Mouse (Mus musculus): ENCODE measurements around the gene 1700017N19Rik. TPM values are rescaled to one million over a fixed set of nuclear protein-coding genes. Genes with fewer than 3 reads are reported as not detected.
A peak's percentile ranks its signal among the peaks of the same experiment; 100 is the strongest.

The 1700017N19Rik gene
- polyA plus RNA-seq, 1 experiment from 2014 or later, result not detected

- DNase-seq (ENCODE audit: low spot score) (no peak), ATAC-seq (replicated peaks; ENCODE audit: low FRiP score, low TSS enrichment, low read depth) (0 out of 2 replicates have a peak, but pooled peaks have one; percentile 12)
- Histone ChIP-seq H3K27ac (ENCODE audit: low read depth) (no peak overlapping the region), H3K4me3 (ENCODE audit: low read depth, low read length) (peak overlapping the region; percentile 72), H3K4me2 (ENCODE audit: low read length) (peak overlapping the region; percentile 72), H3K4me1 (replicated peaks; ENCODE audit: control insufficient read depth, insufficient read depth, low read length) (no peaks in the 10 kb centered on the region), H3K27me3 (replicated peaks; ENCODE audit: control insufficient read depth, insufficient read depth, low read length) (no peaks in the 10 kb centered on the region), H3K36me3 (ENCODE audit: control insufficient read depth, insufficient read depth, low read length) (no peaks in the 10 kb centered on the region), H3K9ac (ENCODE audit: low read length) (peak overlapping the region; percentile 62), H3K9me3 (ENCODE audit: control insufficient read depth, low read length) (no peaks in the 10 kb centered on the region)
- 37% methylated on average over 7 of the region's 7 CpGs for WGBS
These were observed 1.8 kb upstream of the 1700017N19Rik start for GRCm38 (mm10) chr10:100588524-100588923.

- Histone ChIP-seq H3K36me3 (ENCODE audit: control insufficient read depth, insufficient read depth, low read length) (no peaks in the 10 kb centered on the region), H3K4me2 (ENCODE audit: low read length) (peak overlapping the region; percentile 72), H3K27me3 (replicated peaks; ENCODE audit: control insufficient read depth, insufficient read depth, low read length) (no peaks in the 10 kb centered on the region), H3K9ac (ENCODE audit: low read length) (peak overlapping the region; percentile 62), H3K4me1 (replicated peaks; ENCODE audit: control insufficient read depth, insufficient read depth, low read length) (no peaks in the 10 kb centered on the region), H3K9me3 (ENCODE audit: control insufficient read depth, low read length) (no peaks in the 10 kb centered on the region), H3K4me3 (ENCODE audit: low read depth, low read length) (peak overlapping the region; percentile 72), H3K27ac (ENCODE audit: low read depth) (no peak overlapping the region)
- ATAC-seq (replicated peaks; ENCODE audit: low FRiP score, low TSS enrichment, low read depth), result peak; percentile 99
- peak; percentile 92 for DNase-seq (ENCODE audit: low spot score)
- under 1% methylated on average over 31 of the region's 31 CpGs for WGBS
These were observed 1.3 kb upstream of the 1700017N19Rik start for GRCm38 (mm10) chr10:100588932-100589388.

- no peak overlapping the region for H3K27ac ChIP-seq (ENCODE audit: low read depth)
- no peak overlapping the region for H3K9ac ChIP-seq (ENCODE audit: low read length)
- H3K36me3 ChIP-seq (ENCODE audit: control insufficient read depth, insufficient read depth, low read length), result no peaks in the 10 kb centered on the region
- no peak overlapping the region for H3K4me2 ChIP-seq (ENCODE audit: low read length)
- no peak for ATAC-seq (replicated peaks; ENCODE audit: low FRiP score, low TSS enrichment, low read depth)
- no peak overlapping the region for H3K4me3 ChIP-seq (ENCODE audit: low read depth, low read length)
- DNase-seq (ENCODE audit: low spot score), result no peak
- 83% methylated on average over 3 of the region's 3 CpGs for WGBS
- no peaks in the 10 kb centered on the region for H3K9me3 ChIP-seq (ENCODE audit: control insufficient read depth, low read length)
- H3K4me1 ChIP-seq (replicated peaks; ENCODE audit: control insufficient read depth, insufficient read depth, low read length), result no peaks in the 10 kb centered on the region
- no peaks in the 10 kb centered on the region for H3K27me3 ChIP-seq (replicated peaks; ENCODE audit: control insufficient read depth, insufficient read depth, low read length)
These were observed 8.1 kb downstream of the 1700017N19Rik start for GRCm38 (mm10) chr10:100598339-100598738.

- Histone ChIP-seq H3K4me1 (replicated peaks; ENCODE audit: control insufficient read depth, insufficient read depth, low read length) (no peaks in the 10 kb centered on the region), H3K36me3 (ENCODE audit: control insufficient read depth, insufficient read depth, low read length) (no peaks in the 10 kb centered on the region), H3K27me3 (replicated peaks; ENCODE audit: control insufficient read depth, insufficient read depth, low read length) (no peaks in the 10 kb centered on the region), H3K9ac (ENCODE audit: low read length) (no peak overlapping the region), H3K4me2 (ENCODE audit: low read length) (no peak overlapping the region), H3K4me3 (ENCODE audit: low read depth, low read length) (no peak overlapping the region), H3K27ac (ENCODE audit: low read depth) (no peak overlapping the region), H3K9me3 (ENCODE audit: control insufficient read depth, low read length) (no peaks in the 10 kb centered on the region)
- DNase-seq (ENCODE audit: low spot score) (no peak), ATAC-seq (replicated peaks; ENCODE audit: low FRiP score, low TSS enrichment, low read depth) (no peak)
- WGBS, result 91% methylated on average over 9 of the region's 9 CpGs
These were observed 13.2 kb downstream of the 1700017N19Rik start for GRCm38 (mm10) chr10:100603511-100603910.

GRCm38 (mm10) chr10:100604254-100604653, 14.0 kb downstream of the 1700017N19Rik start:
- no peaks in the 10 kb centered on the region for H3K27me3 ChIP-seq (replicated peaks; ENCODE audit: control insufficient read depth, insufficient read depth, low read length)
- H3K4me1 ChIP-seq (replicated peaks; ENCODE audit: control insufficient read depth, insufficient read depth, low read length), result no peaks in the 10 kb centered on the region
- H3K27ac ChIP-seq (ENCODE audit: low read depth), result no peak overlapping the region
- H3K9ac ChIP-seq (ENCODE audit: low read length), result no peak overlapping the region
- DNase-seq (ENCODE audit: low spot score), result no peak
- H3K4me3 ChIP-seq (ENCODE audit: low read depth, low read length), result no peak overlapping the region
- no peak for ATAC-seq (replicated peaks; ENCODE audit: low FRiP score, low TSS enrichment, low read depth)
- no peaks in the 10 kb centered on the region for H3K36me3 ChIP-seq (ENCODE audit: control insufficient read depth, insufficient read depth, low read length)
- WGBS, result 48% methylated on average over 2 of the region's 2 CpGs
- H3K4me2 ChIP-seq (ENCODE audit: low read length), result no peak overlapping the region
- H3K9me3 ChIP-seq (ENCODE audit: control insufficient read depth, low read length), result no peaks in the 10 kb centered on the region

- H3K27ac ChIP-seq (ENCODE audit: low read depth), result no peak overlapping the region
- 70% methylated on average over 6 of the region's 6 CpGs for WGBS
- no peak overlapping the region for H3K4me3 ChIP-seq (ENCODE audit: low read depth, low read length)
- H3K36me3 ChIP-seq (ENCODE audit: control insufficient read depth, insufficient read depth, low read length), result no peaks in the 10 kb centered on the region
- no peak overlapping the region for H3K4me2 ChIP-seq (ENCODE audit: low read length)
- H3K27me3 ChIP-seq (replicated peaks; ENCODE audit: control insufficient read depth, insufficient read depth, low read length), result no peaks in the 10 kb centered on the region
- H3K4me1 ChIP-seq (replicated peaks; ENCODE audit: control insufficient read depth, insufficient read depth, low read length), result no peaks in the 10 kb centered on the region
- H3K9me3 ChIP-seq (ENCODE audit: control insufficient read depth, low read length), result no peaks in the 10 kb centered on the region
- ATAC-seq (replicated peaks; ENCODE audit: low FRiP score, low TSS enrichment, low read depth), result no peak
- no peak overlapping the region for H3K9ac ChIP-seq (ENCODE audit: low read length)
- DNase-seq (ENCODE audit: low spot score), result no peak
These were observed 27.1 kb downstream of the 1700017N19Rik start for GRCm38 (mm10) chr10:100617233-100617903.

- Histone ChIP-seq H3K36me3 (ENCODE audit: control insufficient read depth, insufficient read depth, low read length) (no peaks in the 10 kb centered on the region), H3K9ac (ENCODE audit: low read length) (no peak overlapping the region), H3K27ac (ENCODE audit: low read depth) (no peak overlapping the region), H3K4me2 (ENCODE audit: low read length) (no peak overlapping the region), H3K9me3 (ENCODE audit: control insufficient read depth, low read length) (no peaks in the 10 kb centered on the region), H3K4me3 (ENCODE audit: low read depth, low read length) (no peak overlapping the region), H3K27me3 (replicated peaks; ENCODE audit: control insufficient read depth, insufficient read depth, low read length) (no peaks in the 10 kb centered on the region), H3K4me1 (replicated peaks; ENCODE audit: control insufficient read depth, insufficient read depth, low read length) (no peaks in the 10 kb centered on the region)
- ATAC-seq (replicated peaks; ENCODE audit: low FRiP score, low TSS enrichment, low read depth), result no peak
- no peak for DNase-seq (ENCODE audit: low spot score)
- 75% methylated on average over 7 of the region's 7 CpGs for WGBS
These were observed 29.2 kb downstream of the 1700017N19Rik start for GRCm38 (mm10) chr10:100619474-100619873.

GRCm38 (mm10) chr10:100620040-100620439, 29.8 kb downstream of the 1700017N19Rik start:
- H3K4me3 ChIP-seq (ENCODE audit: low read depth, low read length), result no peak overlapping the region
- no peak for DNase-seq (ENCODE audit: low spot score)
- 91% methylated on average over 12 of the region's 12 CpGs for WGBS
- no peaks in the 10 kb centered on the region for H3K9me3 ChIP-seq (ENCODE audit: control insufficient read depth, low read length)
- ATAC-seq (replicated peaks; ENCODE audit: low FRiP score, low TSS enrichment, low read depth), result no peak
- H3K9ac ChIP-seq (ENCODE audit: low read length), result no peak overlapping the region
- H3K27me3 ChIP-seq (replicated peaks; ENCODE audit: control insufficient read depth, insufficient read depth, low read length), result no peaks in the 10 kb centered on the region
- no peak overlapping the region for H3K4me2 ChIP-seq (ENCODE audit: low read length)
- H3K4me1 ChIP-seq (replicated peaks; ENCODE audit: control insufficient read depth, insufficient read depth, low read length), result no peaks in the 10 kb centered on the region
- no peaks in the 10 kb centered on the region for H3K36me3 ChIP-seq (ENCODE audit: control insufficient read depth, insufficient read depth, low read length)
- H3K27ac ChIP-seq (ENCODE audit: low read depth), result no peak overlapping the region

- H3K9me3 ChIP-seq (ENCODE audit: control insufficient read depth, low read length), result no peaks in the 10 kb centered on the region
- H3K27me3 ChIP-seq (replicated peaks; ENCODE audit: control insufficient read depth, insufficient read depth, low read length), result no peaks in the 10 kb centered on the region
- no peak overlapping the region for H3K4me2 ChIP-seq (ENCODE audit: low read length)
- WGBS, result 53% methylated on average over 3 of the region's 3 CpGs
- no peaks in the 10 kb centered on the region for H3K4me1 ChIP-seq (replicated peaks; ENCODE audit: control insufficient read depth, insufficient read depth, low read length)
- no peaks in the 10 kb centered on the region for H3K36me3 ChIP-seq (ENCODE audit: control insufficient read depth, insufficient read depth, low read length)
- no peak overlapping the region for H3K9ac ChIP-seq (ENCODE audit: low read length)
- H3K27ac ChIP-seq (ENCODE audit: low read depth), result no peak overlapping the region
- DNase-seq (ENCODE audit: low spot score), result no peak
- no peak for ATAC-seq (replicated peaks; ENCODE audit: low FRiP score, low TSS enrichment, low read depth)
- no peak overlapping the region for H3K4me3 ChIP-seq (ENCODE audit: low read depth, low read length)
These were observed 32.2 kb downstream of the 1700017N19Rik start for GRCm38 (mm10) chr10:100622494-100622893.

Measured in intestine, embryonic 14.5 days (tissue).